In genomic region chr8:69749544-69750454, GRCm38 (mm10) we compare ENCODE assay signal across 8 mouse cellular contexts. TPM values are rescaled to one million over a fixed set of nuclear protein-coding genes. Genes with fewer than 3 reads are reported as not detected.
DNase-seq lines count a peak whose midpoint lies in the region; ATAC-seq lines count a peak whose summit lies in the region.

Gene Zfp963, minus strand, starts transcription at chr8:69749970.

- H3K4me2 ChIP-seq in hindbrain, embryonic 12.5 days (replicated peaks) = peak within 1 kb of the TSS; percentile 45

- peak within 1 kb of the TSS; percentile 99 for H3K27ac ChIP-seq in hindbrain, embryonic 12.5 days

- peak; percentile 99 for ATAC-seq in hindbrain, embryonic 12.5 days (ENCODE audit: low FRiP score)

- 3% methylated on average over 48 of the region's 48 CpGs for WGBS in hindbrain, embryonic 12.5 days

- peak within 1 kb of the TSS; percentile 89 for H3K9ac ChIP-seq in hindbrain, embryonic 12.5 days

- peak; percentile 98 for DNase-seq in NIH3T3 (ENCODE audit: low read depth)
- DNase-seq in cerebellum, postnatal 10 days = peak; percentile 98 to 99
- peak; percentile 88 to 94 for DNase-seq in frontal cortex, postnatal 10 days (ENCODE audit: low spot score in 2 of 2)
- DNase-seq in layer of hippocampus, postnatal 14 days (ENCODE audit: low spot score in 2 of 2) = peak; percentile 95 to 97
- peak; percentile 97 for DNase-seq in lung, postnatal 14 days
- peak; percentile 85 for DNase-seq in retina, adult 2 months (ENCODE audit: low read depth, low spot score)
- DNase-seq in thymus, postnatal 36 days = peak; percentile 97

- H3K9me3 ChIP-seq in hindbrain, embryonic 12.5 days (replicated peaks) = no peaks in the 10 kb centered on the region

- no peaks in the 10 kb centered on the region for H3K27me3 ChIP-seq in hindbrain, embryonic 12.5 days

- H3K4me3 ChIP-seq in hindbrain, embryonic 12.5 days = peak within 1 kb of the TSS; percentile 72

- peaks cover 9% of the 10 kb centered on the region for H3K4me1 ChIP-seq in hindbrain, embryonic 12.5 days

- no peaks in the 10 kb centered on the region; the same call in 1 of the 2 replicates for H3K36me3 ChIP-seq in hindbrain, embryonic 12.5 days

RNA-seq across cellular contexts. Expression of gene Zfp963, which starts in this region (rescaled TPM):
- 6.6 and 7.3 TPM in 2 replicates for polyA plus RNA-seq in hindbrain, embryonic 12.5 days (2016; fragmentation: Nextera tagmentation; extraction: Ambion mirVana)
- total RNA-seq in layer of hippocampus, postnatal 14 days (2021) = 1 to 10 TPM; 4.1 to 5.2 TPM

Comparison
In these comparisons a context has a peak if more than half of its experiments do, and no peak if none do; other contexts are left out.
1. Peak in every context shown above with its lines: DNase-seq, ATAC-seq, H3K4me3 ChIP-seq and H3K27ac ChIP-seq.